Mouse (Mus musculus): ENCODE data around the gene Dennd4b.
A peak's percentile ranks its signal among the peaks of the same experiment; 100 is the strongest.

GRCm38 (mm10) chr3:90253653-90254418 lies 11.1 kb upstream of the Dennd4b start, which contains the start of gene Crtc2:
- TF ChIP-seq CTCF (IDR thresholded peaks at IDR 0.05; ENCODE audit: insufficient read depth, low read depth, low read length) (no peak), POLR2A (IDR thresholded peaks at IDR 0.05; ENCODE audit: insufficient read depth, low read depth, low read length) (peak; percentile 87)

Measured in olfactory bulb, adult 2 months (tissue).